Mouse (Mus musculus) lung, postnatal 0 days (tissue): ENCODE data around the gene Slc25a29.

ENCODE experiments used
- CTCF ChIP-seq: IDR thresholded peaks from 2 replicates; pipeline ENCODE4 v1.5.1; 2016; ENCODE audit warnings: antibody characterized with exemption, mild to moderate bottlenecking
- EP300 ChIP-seq: IDR thresholded peaks from 2 replicates; pipeline ENCODE4 v1.6.1; 2016; ENCODE audit warnings: antibody characterized with exemption, mild to moderate bottlenecking, control low read depth

- TF ChIP-seq CTCF (no peak), EP300 (no peak)
Observed at GRCm38 (mm10) chr12:108850886-108851285, 15.2 kb upstream of the Slc25a29 start.
